Comparison of ENCODE assay signal across 18 mouse cellular contexts in genomic region chrX:143337561-143337960, GRCm38 (mm10). TPM values are rescaled to one million over a fixed set of nuclear protein-coding genes. Genes with fewer than 3 reads are reported as not detected.
"Had no signal": no experiment of that assay in that cellular context is flagged by ENCODE, and none has a peak within 500 bp of the region (broad histone marks: within the 10 kb centered on the region; RNA-seq: fewer than 3 reads in every experiment).

No protein-coding gene starts in this region.

- DNase-seq: kidney, adult 9 months; kidney, postnatal 4 days; left cerebral cortex, postnatal 4 days; lung, adult 2 months; lung, postnatal 36 days; right cerebral cortex, postnatal 4 days; spleen, adult 18-20 months; thymus, adult 2 months; thymus, postnatal 36 days had no signal

- H3K4me1 ChIP-seq: limb, embryonic 13.5 days; liver, embryonic 15.5 days; neural tube, embryonic 15.5 days had no signal

- ATAC-seq: inflammation-experienced regulatory T-cells, adult 6 months; intestine, postnatal 0 days; lung, postnatal 0 days had no signal

- H3K9ac ChIP-seq: limb, embryonic 13.5 days; liver, embryonic 15.5 days; neural tube, embryonic 15.5 days had no signal

- H3K4me2 ChIP-seq: limb, embryonic 13.5 days; liver, embryonic 11.5 days; liver, embryonic 15.5 days; neural tube, embryonic 15.5 days had no signal

- H3K27ac ChIP-seq: kidney, postnatal 0 days; layer of hippocampus, adult 2 months; limb, embryonic 13.5 days; liver, embryonic 15.5 days; neural tube, embryonic 15.5 days had no signal

- H3K36me3 ChIP-seq: limb, embryonic 13.5 days; liver, embryonic 15.5 days; neural tube, embryonic 15.5 days had no signal

- H3K4me3 ChIP-seq: layer of hippocampus, adult 2 months; limb, embryonic 13.5 days; liver, embryonic 15.5 days; neural tube, embryonic 15.5 days had no signal

- H3K9me3 ChIP-seq: limb, embryonic 13.5 days; liver, embryonic 15.5 days; neural tube, embryonic 15.5 days had no signal

- H3K27me3 ChIP-seq: liver, embryonic 15.5 days had no signal

RNA-seq across cellular contexts. Expression of gene Chrdl1, which starts 56.5 kb away (rescaled TPM):
- polyA plus RNA-seq: inflammation-experienced regulatory T-cells, adult 6 months had no signal
